Mouse (Mus musculus) neural tube, embryonic 15.5 days (tissue): ENCODE results near the gene Psen1. TPM values are rescaled to one million over a fixed set of nuclear protein-coding genes. Genes with fewer than 3 reads are reported as not detected.

Source experiments
- ATAC-seq: fragments of 200-750 bp; cut with Nextera tagmentation; 2 replicates; pipeline ENCODE4 v1.8.0; 2017; ENCODE audit warnings: mild to moderate bottlenecking, moderate TSS enrichment, moderate library complexity; ENCODE audit not compliant: low FRiP score
- H3K27ac ChIP-seq: fragments of 300-500 bp; sonication (generic); replicated peaks from 2 replicates; pipeline ENCODE4 v1.5.1; 2015; ENCODE audit warnings: mild to moderate bottlenecking, inconsistent platforms
- H3K27me3 ChIP-seq: fragments of 300-500 bp; sonication (generic); replicated peaks from 2 replicates; pipeline ENCODE4 v1.6.1; 2015; ENCODE audit warnings: inconsistent platforms
- H3K36me3 ChIP-seq: fragments of 300-500 bp; sonication (generic); 2 replicates; pipeline ENCODE4 v1.6.1; 2015; ENCODE audit warnings: inconsistent platforms
- H3K4me1 ChIP-seq: fragments of 300-500 bp; sonication (generic); 2 replicates; pipeline ENCODE4 v1.6.1; 2015; ENCODE audit warnings: inconsistent platforms
- H3K4me2 ChIP-seq: fragments of 300-500 bp; sonication (generic); 2 replicates; pipeline ENCODE4 v1.6.1; 2015; ENCODE audit warnings: inconsistent platforms, mild to moderate bottlenecking, moderate library complexity
- H3K4me3 ChIP-seq: fragments of 300-500 bp; sonication (generic); replicated peaks from 2 replicates; pipeline ENCODE4 v1.5.1; 2015; ENCODE audit warnings: mild to moderate bottlenecking, inconsistent platforms
- H3K9ac ChIP-seq: fragments of 300-500 bp; sonication (generic); replicated peaks from 2 replicates; pipeline ENCODE4 v1.6.1; 2015; ENCODE audit warnings: mild to moderate bottlenecking, inconsistent platforms
- H3K9me3 ChIP-seq: fragments of 300-500 bp; sonication (generic); replicated peaks from 2 replicates; pipeline ENCODE4 v1.6.1; 2016; ENCODE audit warnings: inconsistent platforms
- WGBS: fragments of 180-500 bp; shearing (Covaris S2); methylation state at CpG from one replicate; pipeline ENCODE4 v1.1.7; 2015; ENCODE audit warnings: mixed read lengths; 5-methylcytosine and 5-hydroxymethylcytosine counted together
- polyA plus RNA-seq: library from polyadenylated mRNA; unstranded; fragments of >200 nt; fragmentation: Nextera tagmentation; extraction: Ambion mirVana; gene quantifications from 2 replicates; pipeline ENCODE4 v1.2.1, GENCODE M21; 2015

Gene Psen1
- polyA plus RNA-seq, 1 experiment from 2014 or later: 62.4 TPM

DNA sequence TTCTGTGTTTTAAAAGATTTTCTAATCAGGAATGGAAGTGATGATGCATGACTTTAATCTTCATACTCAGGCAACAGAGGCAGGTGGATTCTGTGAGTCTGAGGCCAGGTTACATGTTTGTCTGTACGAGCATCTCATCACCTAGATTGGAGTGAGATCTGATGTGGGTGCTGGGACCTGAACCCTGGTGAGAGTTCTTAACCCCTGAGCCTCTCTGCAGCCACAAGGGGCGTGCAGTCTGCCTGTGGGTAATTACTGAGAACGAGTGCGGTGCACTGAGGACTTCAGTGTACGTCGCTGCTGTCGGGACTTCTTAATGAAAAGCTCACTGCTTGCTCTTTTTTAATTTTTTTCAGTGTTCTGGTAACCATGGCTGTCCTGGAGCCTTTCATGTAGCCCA, 13.7 kb downstream of the Psen1 start:
- H3K4me2 ChIP-seq: no peak overlapping the region
- H3K36me3 ChIP-seq: peaks cover 13% of the 10 kb centered on the region; the same call in 1 of the 2 replicates
- H3K4me3 ChIP-seq: no peak overlapping the region
- H3K4me1 ChIP-seq: no peaks in the 10 kb centered on the region
- H3K27me3 ChIP-seq: no peaks in the 10 kb centered on the region
- no peak overlapping the region for H3K9ac ChIP-seq
- 91% methylated on average over 7 of the region's 7 CpGs for WGBS
- no peaks in the 10 kb centered on the region for H3K9me3 ChIP-seq
- no peak overlapping the region for H3K27ac ChIP-seq
- ATAC-seq: no peak

- WGBS: 29% methylated on average over 4 of the region's 4 CpGs
- Histone ChIP-seq H3K9me3 (no peaks in the 10 kb centered on the region), H3K36me3 (peaks cover 13% of the 10 kb centered on the region; the same call in 1 of the 2 replicates), H3K4me3 (no peak overlapping the region), H3K9ac (no peak overlapping the region), H3K27ac (no peak overlapping the region), H3K4me1 (no peaks in the 10 kb centered on the region), H3K4me2 (no peak overlapping the region), H3K27me3 (no peaks in the 10 kb centered on the region)
- no peak for ATAC-seq
These were observed 14.8 kb downstream of the Psen1 start for GRCm38 (mm10) chr12:83702796-83703195.

GRCm38 (mm10) chr12:83706951-83707350, 19.0 kb downstream of the Psen1 start:
- no peak overlapping the region for H3K27ac ChIP-seq
- no peak overlapping the region for H3K4me3 ChIP-seq
- no peaks in the 10 kb centered on the region for H3K27me3 ChIP-seq
- ATAC-seq: no peak
- H3K9ac ChIP-seq: no peak overlapping the region
- peaks cover 12% of the 10 kb centered on the region for H3K36me3 ChIP-seq
- H3K4me2 ChIP-seq: no peak overlapping the region
- WGBS: 75% methylated on average over 4 of the region's 4 CpGs
- no peaks in the 10 kb centered on the region for H3K9me3 ChIP-seq
- peaks cover under 1% of the 10 kb centered on the region; the same call in 1 of the 2 replicates for H3K4me1 ChIP-seq

- WGBS: 87% methylated on average over 7 of the region's 7 CpGs
- no peaks in the 10 kb centered on the region for H3K27me3 ChIP-seq
- peaks cover 25% of the 10 kb centered on the region for H3K36me3 ChIP-seq
- H3K4me3 ChIP-seq: no peak overlapping the region
- no peak overlapping the region for H3K4me2 ChIP-seq
- no peak overlapping the region for H3K27ac ChIP-seq
- ATAC-seq: no peak
- no peaks in the 10 kb centered on the region for H3K9me3 ChIP-seq
- H3K9ac ChIP-seq: no peak overlapping the region
- H3K4me1 ChIP-seq: peaks cover 3% of the 10 kb centered on the region; the same call in 1 of the 2 replicates
These were observed 20.5 kb downstream of the Psen1 start for GRCm38 (mm10) chr12:83708160-83709092.

DNA sequence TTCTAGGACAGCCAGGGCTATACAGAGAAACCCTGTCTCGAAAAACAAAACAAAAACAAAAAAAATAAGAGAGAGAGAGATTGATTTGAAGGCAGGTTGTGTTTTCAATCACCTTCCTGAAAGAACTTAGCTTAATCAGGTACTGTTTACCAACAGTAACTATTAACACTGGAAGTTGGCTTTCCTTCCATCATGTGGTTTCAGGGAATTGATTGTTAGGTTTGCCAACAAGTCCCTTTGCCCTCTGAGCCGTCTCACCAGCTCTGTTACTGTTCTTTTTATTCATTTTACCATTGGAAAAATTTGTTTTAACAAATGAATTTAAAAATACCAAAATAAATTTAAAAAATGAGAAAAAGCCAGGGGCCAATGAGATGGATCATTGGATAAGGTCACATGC, 22.0 kb downstream of the Psen1 start:
- Histone ChIP-seq H3K36me3 (peaks cover 32% of the 10 kb centered on the region), H3K9ac (no peak overlapping the region), H3K4me2 (no peak overlapping the region), H3K9me3 (no peaks in the 10 kb centered on the region), H3K4me3 (no peak overlapping the region), H3K27ac (no peak overlapping the region), H3K4me1 (peaks cover 3% of the 10 kb centered on the region; the same call in 1 of the 2 replicates), H3K27me3 (no peaks in the 10 kb centered on the region)
- ATAC-seq: no peak
- 88% methylated on average over 2 of the region's 2 CpGs for WGBS

DNA sequence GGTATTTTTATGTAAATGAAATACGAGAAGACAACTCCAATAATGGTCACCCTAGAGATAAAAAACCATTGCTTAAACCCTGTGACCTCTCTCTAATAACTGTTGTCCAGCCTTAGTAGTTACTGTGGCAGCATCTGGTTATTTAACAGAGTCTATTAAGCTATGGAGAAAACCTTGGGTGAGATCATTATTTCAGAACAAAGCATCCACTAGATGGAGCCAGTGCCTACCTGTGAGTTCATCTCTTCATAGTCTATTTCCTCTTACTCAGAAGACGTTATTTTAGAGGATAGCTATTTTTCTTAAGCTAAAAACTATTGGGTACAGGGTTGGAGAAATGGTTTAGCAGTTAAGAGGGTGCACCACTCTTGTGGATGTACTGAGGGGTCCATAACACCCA, 25.8 kb downstream of the Psen1 start:
- Histone ChIP-seq H3K36me3 (peaks cover 57% of the 10 kb centered on the region), H3K9me3 (no peaks in the 10 kb centered on the region), H3K4me2 (no peak overlapping the region), H3K4me1 (peaks cover 3% of the 10 kb centered on the region; the same call in 1 of the 2 replicates), H3K9ac (no peak overlapping the region), H3K27me3 (no peaks in the 10 kb centered on the region), H3K27ac (no peak overlapping the region), H3K4me3 (no peak overlapping the region)
- ATAC-seq: no peak
- WGBS: 48% methylated on average over 2 of the region's 2 CpGs

DNA sequence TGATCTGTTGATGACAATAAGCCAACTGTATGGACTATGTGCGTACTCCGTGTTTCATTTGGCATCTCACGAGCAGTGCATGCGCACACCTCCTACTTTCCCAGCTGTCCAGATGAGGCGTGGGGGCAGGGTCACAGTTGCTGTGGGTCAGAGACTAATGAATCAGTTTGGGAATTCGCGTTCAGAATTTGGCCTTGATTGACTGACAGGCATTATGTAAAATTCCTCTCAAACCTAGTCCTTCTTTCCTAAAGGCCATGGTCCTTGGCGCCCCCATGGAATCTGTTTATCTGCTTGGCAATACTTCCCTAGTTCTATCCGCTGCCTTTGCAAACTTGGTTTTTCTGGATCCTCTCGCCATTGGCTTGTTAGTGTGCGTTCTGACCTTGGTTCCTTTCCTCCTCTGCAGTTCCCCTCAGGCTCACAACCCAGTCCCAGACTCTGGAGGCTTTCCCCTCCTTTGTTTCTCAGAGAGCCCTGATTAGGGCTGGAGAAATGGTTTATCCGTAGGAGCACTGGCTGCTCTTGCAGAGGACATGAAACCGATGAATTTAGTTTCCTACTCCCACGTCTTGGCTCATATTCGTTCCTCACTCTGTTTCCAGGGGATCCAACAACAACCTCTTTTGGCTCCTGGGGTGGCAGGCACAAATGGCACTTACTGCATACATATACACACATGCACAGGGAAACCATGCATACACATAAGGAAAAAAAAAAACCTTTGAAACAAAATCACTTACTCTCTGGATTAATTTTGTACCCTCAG, 28.6 kb downstream of the Psen1 start:
- ATAC-seq: no peak
- H3K4me3 ChIP-seq: no peak overlapping the region

DNA sequence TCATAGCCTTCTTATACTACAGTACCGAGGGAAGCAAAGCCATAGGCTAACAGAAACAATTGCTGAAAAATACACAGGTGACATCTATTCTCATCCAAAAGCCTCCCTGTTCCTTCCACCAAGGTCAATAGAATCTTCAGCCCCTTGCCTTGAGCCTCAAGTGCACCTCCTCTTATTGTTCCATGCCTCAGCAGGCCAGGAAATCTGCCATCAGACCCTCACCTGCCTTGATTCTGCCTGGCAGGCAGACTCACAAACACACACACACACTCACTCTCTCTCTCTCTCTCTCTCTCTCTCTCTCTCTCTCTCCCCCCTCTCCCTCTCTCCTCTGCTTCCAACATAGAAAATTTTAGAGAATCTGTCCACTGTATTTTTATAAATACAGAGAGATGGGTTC, 31.5 kb downstream of the Psen1 start:
- Histone ChIP-seq H3K27me3 (no peaks in the 10 kb centered on the region), H3K27ac (no peak overlapping the region), H3K4me2 (no peak overlapping the region), H3K9ac (no peak overlapping the region), H3K9me3 (no peaks in the 10 kb centered on the region), H3K4me1 (no peaks in the 10 kb centered on the region), H3K4me3 (no peak overlapping the region), H3K36me3 (peaks cover 67% of the 10 kb centered on the region)
- 100% methylated on average over 1 of the region's 1 CpGs for WGBS
- ATAC-seq: no peak

More for the DNA sequence above, 28.6 kb downstream of the Psen1 start:
- Histone ChIP-seq H3K36me3 (peaks cover 68% of the 10 kb centered on the region), H3K27ac (no peak overlapping the region), H3K9me3 (no peaks in the 10 kb centered on the region), H3K4me1 (peaks cover 3% of the 10 kb centered on the region; the same call in 1 of the 2 replicates), H3K4me2 (no peak overlapping the region), H3K27me3 (no peaks in the 10 kb centered on the region), H3K9ac (no peak overlapping the region)
- 95% methylated on average over 15 of the region's 15 CpGs for WGBS

DNA sequence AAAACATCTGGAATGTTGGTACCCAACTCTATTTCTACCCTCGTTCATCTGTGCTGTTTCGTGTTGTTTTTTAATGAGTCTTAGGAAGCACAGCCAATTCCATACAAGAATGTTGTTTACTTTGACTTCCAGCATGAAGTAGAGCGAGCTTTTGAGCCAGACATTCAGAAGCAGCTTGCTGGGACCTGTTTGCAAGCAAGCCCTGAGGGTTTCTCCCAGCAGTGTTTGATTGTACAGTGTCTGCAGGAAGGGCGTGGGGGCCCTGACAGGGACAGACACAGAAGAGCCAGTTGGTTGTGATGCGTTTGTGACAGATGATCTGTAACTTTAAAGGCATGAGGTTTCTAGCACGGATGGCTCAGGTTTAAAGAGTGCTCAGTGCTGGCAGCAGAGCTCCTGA, 33.3 kb downstream of the Psen1 start:
- Histone ChIP-seq H3K4me1 (no peaks in the 10 kb centered on the region), H3K27ac (0 out of 2 replicates have a peak overlapping the region, but pooled peaks have one; percentile 5)

DNA sequence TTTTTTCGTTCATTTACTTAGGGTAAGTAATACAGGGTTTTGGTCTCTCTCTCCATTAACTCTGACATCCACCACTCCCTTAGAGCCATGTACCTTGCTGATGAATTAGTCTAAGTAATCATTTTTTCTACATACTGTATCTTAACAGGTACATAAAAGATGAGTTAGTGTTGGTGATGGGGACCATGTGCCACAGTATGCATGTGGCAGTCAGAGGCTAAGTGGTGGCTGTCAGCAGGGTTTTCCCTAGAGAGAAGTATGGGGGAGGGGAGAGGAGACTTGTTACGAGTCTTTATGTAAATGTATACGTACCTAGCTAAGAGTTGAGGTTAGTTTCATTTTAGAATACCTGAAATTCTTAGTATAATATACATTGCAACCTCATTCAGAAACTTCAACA, 35.1 kb downstream of the Psen1 start:
- no peaks in the 10 kb centered on the region for H3K9me3 ChIP-seq
- no peak overlapping the region for H3K27ac ChIP-seq
- H3K36me3 ChIP-seq: peaks cover 69% of the 10 kb centered on the region
- no peak overlapping the region for H3K4me2 ChIP-seq
- no peaks in the 10 kb centered on the region for H3K4me1 ChIP-seq
- no peak for ATAC-seq
- WGBS: 78% methylated on average over 3 of the region's 3 CpGs
- no peaks in the 10 kb centered on the region for H3K27me3 ChIP-seq
- no peak overlapping the region for H3K4me3 ChIP-seq
- no peak overlapping the region for H3K9ac ChIP-seq

More for the DNA sequence above, 33.3 kb downstream of the Psen1 start:
- peaks cover 74% of the 10 kb centered on the region for H3K36me3 ChIP-seq
- H3K27me3 ChIP-seq: no peaks in the 10 kb centered on the region
- no peak overlapping the region for H3K9ac ChIP-seq
- no peak overlapping the region for H3K4me3 ChIP-seq
- ATAC-seq: no peak
- no peaks in the 10 kb centered on the region for H3K9me3 ChIP-seq
- WGBS: 70% methylated on average over 6 of the region's 6 CpGs
- H3K4me2 ChIP-seq: no peak overlapping the region

GRCm38 (mm10) chr12:83726510-83727308, 38.8 kb downstream of the Psen1 start:
- no peaks in the 10 kb centered on the region for H3K27me3 ChIP-seq
- no peak for ATAC-seq

More at GRCm38 (mm10) chr12:83726510-83727308, 38.8 kb downstream of the Psen1 start:
- Histone ChIP-seq H3K4me3 (no peak overlapping the region), H3K27ac (no peak overlapping the region), H3K4me1 (no peaks in the 10 kb centered on the region), H3K9me3 (no peaks in the 10 kb centered on the region), H3K36me3 (peaks cover 78% of the 10 kb centered on the region), H3K9ac (no peak overlapping the region), H3K4me2 (no peak overlapping the region)
- WGBS: 73% methylated on average over 12 of the region's 12 CpGs
